Mouse (Mus musculus): ENCODE measurements around the gene Sars2.

DNA sequence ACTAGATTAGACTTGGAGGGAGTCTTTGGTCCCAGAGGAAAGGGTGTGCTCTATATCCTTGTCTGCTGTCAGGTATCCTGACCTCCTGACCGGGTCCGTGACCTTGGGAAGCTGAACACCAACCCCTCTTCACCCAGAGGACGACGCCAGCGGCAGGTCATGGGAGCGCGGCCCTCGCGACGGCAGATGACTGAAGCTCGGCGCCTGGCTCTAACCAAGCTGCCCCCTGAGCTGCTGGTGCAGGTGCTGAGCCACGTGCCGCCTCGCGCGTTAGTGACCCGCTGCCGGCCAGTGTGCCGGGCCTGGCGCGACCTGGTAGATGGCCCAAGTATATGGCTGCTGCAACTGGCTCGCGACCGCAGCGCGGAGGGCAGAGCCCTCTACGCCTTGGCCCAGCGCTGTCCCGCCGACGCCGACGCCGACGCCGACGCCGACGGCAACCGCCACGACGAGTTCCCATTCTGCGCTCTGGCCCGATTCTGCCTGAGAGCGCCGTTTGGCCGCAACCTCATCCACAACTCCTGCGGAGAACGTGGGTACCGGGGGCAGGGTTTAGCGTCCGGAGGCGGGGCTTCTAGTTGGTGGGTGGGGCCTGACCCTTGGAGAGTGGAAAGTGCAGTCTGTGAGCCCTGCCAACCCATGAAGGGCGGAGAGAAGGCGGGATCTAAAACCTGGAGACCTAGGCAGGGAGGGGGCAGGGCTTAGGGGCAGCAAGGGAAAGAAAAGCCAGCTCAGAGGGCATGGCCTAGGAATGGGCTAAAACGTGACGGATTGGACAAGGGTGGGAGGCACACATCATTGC lies 9.2 kb upstream of the Sars2 start:
- no peak for TF ChIP-seq CTCF (IDR thresholded peaks at IDR 0.05; ENCODE audit: low read depth, low read length)
- TF ChIP-seq EP300 (IDR thresholded peaks at IDR 0.05; ENCODE audit: insufficient read depth, low read depth, low read length): 0 out of 2 replicates have a peak, but pooled peaks have one; percentile 16
- peak; percentile 5 for TF ChIP-seq POLR2A (IDR thresholded peaks at IDR 0.05; ENCODE audit: insufficient read depth, low read length)
